Mouse (Mus musculus) CH12.LX (cell line): ENCODE results near the gene 1700006A11Rik. TPM values are rescaled to one million over a fixed set of nuclear protein-coding genes. Genes with fewer than 3 reads are reported as not detected.
"Not testable (repeated sequence)": the region's sequence is repeated elsewhere in the genome, so short reads cannot be mapped to it uniquely, and the experiment has no call there.

Source experiments
- DNase-seq: peaks from one replicate; pipeline ENCODE4 v3.0.0-alpha.2; 2013; ENCODE audit errors: extremely low read depth
- H3K27ac ChIP-seq: 2 replicates; pipeline ENCODE4 v1.5.1; 2012; ENCODE audit warnings: low read depth, mild to moderate bottlenecking, control low read depth, moderate library complexity; ENCODE audit not compliant: insufficient read depth
- H3K27me3 ChIP-seq: replicated peaks from 2 replicates; pipeline ENCODE3; 2012; ENCODE audit warnings: inconsistent platforms
- H3K36me3 ChIP-seq, 2 experiments: replicated peaks in 1 of 2; 2 replicates each; pipeline versions ENCODE3 to v1.6.1; 2012; ENCODE audit warnings: inconsistent platforms in 1 of 2, low read length in 1 of 2, mild to moderate bottlenecking in 1 of 2, mixed read lengths in 1 of 2, moderate library complexity in 1 of 2; ENCODE audit not compliant: control insufficient read depth in 1 of 2, insufficient read depth in 1 of 2
- H3K4me1 ChIP-seq, 2 experiments: 2 replicates each; pipeline ENCODE4 v1.6.1; 2012; ENCODE audit warnings: inconsistent platforms in 1 of 2, moderate library complexity in 1 of 2; ENCODE audit not compliant: insufficient read depth in 2 of 2, control insufficient read depth in 1 of 2
- H3K4me2 ChIP-seq: 2 replicates; pipeline ENCODE4 v1.6.1; 2012; ENCODE audit warnings: low read depth, mild to moderate bottlenecking, control low read depth; ENCODE audit not compliant: poor library complexity, insufficient read depth, severe bottlenecking
- H3K4me3 ChIP-seq, 3 experiments: fragments of 150-350 bp in 1 of 3; sonication (generic) in 1 of 3; replicated peaks in 1 of 3; 2 replicates each; pipeline versions ENCODE3 to v1.5.1; 2011 to 2012; ENCODE audit warnings: low read depth in 2 of 3, low read length in 2 of 3, mild to moderate bottlenecking in 2 of 3, moderate library complexity in 2 of 3, control low read depth in 1 of 3, improper control_type of control experiment in 1 of 3, inconsistent platforms in 1 of 3, mixed read lengths in 1 of 3; ENCODE audit not compliant: poor library complexity in 1 of 3
- H3K79me2 ChIP-seq: replicated peaks from 2 replicates; pipeline ENCODE4 v1.6.1; 2012; ENCODE audit warnings: mild to moderate bottlenecking, moderate library complexity; ENCODE audit not compliant: control insufficient read depth, poor library complexity, insufficient read depth, severe bottlenecking; ENCODE audit errors: extremely low read depth
- H3K9ac ChIP-seq: 2 replicates; pipeline ENCODE4 v1.6.1; 2012; ENCODE audit warnings: low read depth, mild to moderate bottlenecking, control low read depth, moderate library complexity; ENCODE audit not compliant: insufficient read depth
- H3K9me3 ChIP-seq: replicated peaks from 2 replicates; pipeline ENCODE3; 2012; ENCODE audit warnings: low read length, inconsistent platforms, mixed read lengths
- CTCF ChIP-seq, 2 experiments: IDR thresholded peaks in 1 of 2; conservative IDR thresholded peaks in 1 of 2; 2 replicates each; pipeline ENCODE4 v1.5.1; 2011 to 2012; ENCODE audit warnings: low read depth in 2 of 2, low read length in 2 of 2, improper control_type of control experiment in 1 of 2, inconsistent platforms in 1 of 2, mild to moderate bottlenecking in 1 of 2, moderate library complexity in 1 of 2
- E2F4 ChIP-seq: IDR thresholded peaks from 2 replicates; pipeline ENCODE4 v1.6.1; 2011; ENCODE audit warnings: low read depth, low read length, improper control_type of control experiment; ENCODE audit not compliant: insufficient replicate concordance
- ELF1 ChIP-seq: IDR thresholded peaks from 2 replicates; pipeline ENCODE4 v1.6.1; 2014; ENCODE audit warnings: low read depth, mild to moderate bottlenecking, inconsistent platforms, low read length, improper control_type of control experiment
- ETS1 ChIP-seq: conservative IDR thresholded peaks from 2 replicates; pipeline ENCODE4 v1.6.1; 2012; ENCODE audit warnings: low read depth, mild to moderate bottlenecking, inconsistent platforms, low read length, improper control_type of control experiment, moderate library complexity
- HCFC1 ChIP-seq: IDR thresholded peaks from 2 replicates; pipeline ENCODE4 v1.6.1; 2012; ENCODE audit warnings: low read depth, mild to moderate bottlenecking, inconsistent platforms, low read length, improper control_type of control experiment
- IRF4 ChIP-seq: IDR thresholded peaks from 2 replicates; pipeline ENCODE4 v1.6.1; 2014; ENCODE audit warnings: low read depth, mild to moderate bottlenecking, inconsistent platforms, low read length, improper control_type of control experiment
- JUN ChIP-seq: IDR thresholded peaks from 2 replicates; pipeline ENCODE4 v1.6.1; 2011; ENCODE audit warnings: low read depth, mild to moderate bottlenecking, low read length, improper control_type of control experiment, moderate library complexity; ENCODE audit not compliant: insufficient read depth
- JUND ChIP-seq: conservative IDR thresholded peaks from 2 replicates; pipeline ENCODE4 v1.6.1; 2011; ENCODE audit warnings: low read depth, low read length, improper control_type of control experiment
- KAT2A ChIP-seq: IDR thresholded peaks from 2 replicates; pipeline ENCODE4 v1.6.1; 2012; ENCODE audit warnings: low read length, improper control_type of control experiment, inconsistent platforms; ENCODE audit not compliant: insufficient replicate concordance
- MEF2A ChIP-seq: IDR thresholded peaks from 2 replicates; pipeline ENCODE4 v1.6.1; 2014; ENCODE audit warnings: low read depth, mild to moderate bottlenecking, inconsistent platforms, low read length, improper control_type of control experiment, borderline replicate concordance
- MXI1 ChIP-seq: IDR thresholded peaks from 2 replicates; pipeline ENCODE4 v1.6.1; 2011; ENCODE audit warnings: mild to moderate bottlenecking, low read depth, low read length, improper control_type of control experiment
- NRF1 ChIP-seq: IDR thresholded peaks from 2 replicates; pipeline ENCODE4 v1.6.1; 2014; ENCODE audit warnings: low read depth, mild to moderate bottlenecking, inconsistent platforms, low read length, improper control_type of control experiment, moderate library complexity
- POLR2A ChIP-seq: IDR thresholded peaks from 2 replicates; pipeline ENCODE4 v1.6.1; 2011; ENCODE audit warnings: low read depth, mild to moderate bottlenecking, improper control_type of control experiment, low read length
- RAD21 ChIP-seq: IDR thresholded peaks from 2 replicates; pipeline ENCODE4 v1.6.1; 2011; ENCODE audit warnings: low read depth, mild to moderate bottlenecking, low read length, improper control_type of control experiment, moderate library complexity
- RCOR1 ChIP-seq: conservative IDR thresholded peaks from 2 replicates; pipeline ENCODE4 v1.6.1; 2012; ENCODE audit warnings: low read depth, mild to moderate bottlenecking, inconsistent platforms, low read length, improper control_type of control experiment
- SMC3 ChIP-seq: IDR thresholded peaks from 2 replicates; pipeline ENCODE4 v1.6.1; 2011; ENCODE audit warnings: low read depth, low read length, improper control_type of control experiment
- UBTF ChIP-seq: IDR thresholded peaks from 2 replicates; pipeline ENCODE4 v1.6.1; 2012; ENCODE audit warnings: low read depth, mild to moderate bottlenecking, inconsistent platforms, low read length, improper control_type of control experiment, moderate library complexity
- USF1 ChIP-seq: IDR thresholded peaks from 2 replicates; pipeline ENCODE4 v1.6.1; 2014; ENCODE audit warnings: low read depth, mild to moderate bottlenecking, inconsistent platforms, low read length, improper control_type of control experiment
- USF2 ChIP-seq: conservative IDR thresholded peaks from 2 replicates; pipeline ENCODE4 v1.6.1; 2011; ENCODE audit warnings: low read depth, low read length, improper control_type of control experiment
- ZMIZ1 ChIP-seq: IDR thresholded peaks from 2 replicates; pipeline ENCODE4 v1.6.1; 2012; ENCODE audit warnings: low read depth, mild to moderate bottlenecking, inconsistent platforms, low read length, improper control_type of control experiment
- dilution Hi-C: fragments of 300-500 bp; cut with MboI; formaldehyde crosslinking; loops from 2 replicates; pipeline ENCODE4 v1.14.3; 2020; ENCODE audit warnings: low sequenced_read_pairs; ENCODE audit not compliant: extremely low pct_unique_long_range_greater_than_20kb, extremely low pct_ligation_motif_present
- in situ Hi-C: fragments of 300-500 bp; cut with MboI; formaldehyde crosslinking; loops from 3 replicates; pipeline ENCODE4 v1.14.3; 2019; ENCODE audit warnings: low sequenced_read_pairs, low pct_ligation_motif_present, low pct_unique_long_range_greater_than_20kb, mixed read lengths
- polyA plus RNA-seq: library from polyadenylated mRNA; unstranded; fragments of >175 nt; gene quantifications from 2 replicates; pipeline ENCODE4 v1.2.1, GENCODE M21; 2012; ENCODE audit warnings: low read depth; ENCODE audit not compliant: insufficient read length
- total RNA-seq, 2 experiments: library from RNA; depleted of rRNA; stranded (reverse); fragments of 300-350 nt in 1 of 2; fragments of >200 nt in 1 of 2; gene quantifications; 2 replicates each; pipeline ENCODE4 v1.2.3; 2012 to 2014

Gene 1700006A11Rik
- total and polyA plus RNA-seq, 3 experiments = not detected

GRCm38 (mm10) chr3:124389650-124390049 is 36.2 kb downstream of the 1700006A11Rik start:
- peaks cover 26% of the 10 kb centered on the region for H3K9me3 ChIP-seq
- H3K4me1 ChIP-seq = no peaks in the 10 kb centered on the region; a peak in 1 of 4 replicates
- TF ChIP-seq ELF1 (no peak), SMC3 (no peak), POLR2A (no peak), HCFC1 (no peak), USF1 (no peak), MXI1 (no peak), UBTF (no peak), USF2 (no peak), E2F4 (no peak), CTCF (conservative IDR thresholded peaks at IDR 0.05 in 1 of 2, IDR thresholded peaks at IDR 0.05 in 1 of 2; ENCODE audit: low read depth in 2 of 2, low read length in 2 of 2) (no peak), JUND (no peak), JUN (no peak), ZMIZ1 (no peak)
- TF ChIP-seq, all 38 proteins: peak for 0
- Histone ChIP-seq H3K4me3 (no peak overlapping the region), H3K9ac (no peak overlapping the region), H3K36me3 (no peaks in the 10 kb centered on the region), H3K4me2 (no peak overlapping the region), H3K79me2 (no peaks in the 10 kb centered on the region), H3K27me3 (no peaks in the 10 kb centered on the region), H3K27ac (no peak overlapping the region)
- in situ Hi-C loops = no loop called here
- dilution Hi-C loops = no loop called here
- no peak for DNase-seq

- H3K27me3 ChIP-seq, H3K79me2 ChIP-seq, H3K4me2 ChIP-seq, H3K9ac ChIP-seq, dilution Hi-C loops, H3K36me3 ChIP-seq, H3K4me1 ChIP-seq, in situ Hi-C loops, H3K27ac ChIP-seq, DNase-seq, H3K4me3 ChIP-seq: not testable (repeated sequence)
- peaks cover 13% of the 10 kb centered on the region for H3K9me3 ChIP-seq
Measured at GRCm38 (mm10) chr3:124385377-124385776, 40.5 kb downstream of the 1700006A11Rik start.

GRCm38 (mm10) chr3:124372031-124372430 is 53.8 kb downstream of the 1700006A11Rik start:
- no peaks in the 10 kb centered on the region for H3K36me3 ChIP-seq
- DNase-seq = no peak
- H3K4me1 ChIP-seq = no peaks in the 10 kb centered on the region
- no peak overlapping the region for H3K4me2 ChIP-seq
- H3K79me2 ChIP-seq = no peaks in the 10 kb centered on the region
- TF ChIP-seq ELF1 (no peak), ETS1 (no peak), NRF1 (no peak), MEF2A (no peak), RAD21 (no peak), KAT2A (no peak), MXI1 (no peak), IRF4 (no peak), UBTF (no peak), RCOR1 (no peak)
- H3K27me3 ChIP-seq = no peaks in the 10 kb centered on the region
- peaks cover 22% of the 10 kb centered on the region for H3K9me3 ChIP-seq
- no peak overlapping the region for H3K9ac ChIP-seq
- no peak overlapping the region for H3K27ac ChIP-seq
- dilution Hi-C loops (no loop called here), in situ Hi-C loops (no loop called here)
- H3K4me3 ChIP-seq = no peak overlapping the region
